Mouse (Mus musculus): ENCODE results near the gene Setdb2.
"Not testable (repeated sequence)": the region's sequence is repeated elsewhere in the genome, so short reads cannot be mapped to it uniquely, and the experiment has no call there.

Gene Setdb2

GRCm38 (mm10) chr14:59396999-59397398 lies 43.7 kb downstream of the Setdb2 start:
- peaks cover 37% of the 10 kb centered on the region for H3K36me3 ChIP-seq (ENCODE audit: insufficient read depth, low read length)
- no peaks in the 10 kb centered on the region for H3K9me3 ChIP-seq (ENCODE audit: low read length)
- no peaks in the 10 kb centered on the region for H3K27me3 ChIP-seq (ENCODE audit: insufficient read depth, low read length)
- no peak overlapping the region for H3K4me3 ChIP-seq (replicated peaks; ENCODE audit: low read length)
- TF ChIP-seq CTCF (conservative IDR thresholded peaks at IDR 0.05; ENCODE audit: low read length) (no peak), POU5F1 (IDR thresholded peaks at IDR 0.05; ENCODE audit: borderline replicate concordance, low read length) (no peak)
- H3K4me1 ChIP-seq (replicated peaks; ENCODE audit: low read depth, low read length), result no peaks in the 10 kb centered on the region

- no peaks in the 10 kb centered on the region for H3K4me1 ChIP-seq (replicated peaks; ENCODE audit: low read depth, low read length)
- H3K9me3 ChIP-seq (ENCODE audit: low read length), result no peaks in the 10 kb centered on the region
- peaks cover 25% of the 10 kb centered on the region for H3K36me3 ChIP-seq (ENCODE audit: insufficient read depth, low read length)
- H3K27me3 ChIP-seq (ENCODE audit: insufficient read depth, low read length), result no peaks in the 10 kb centered on the region
- TF ChIP-seq POU5F1 (IDR thresholded peaks at IDR 0.05; ENCODE audit: borderline replicate concordance, low read length) (no peak), NANOG (IDR thresholded peaks at IDR 0.05; ENCODE audit: borderline replicate concordance, low read length) (no peak), CTCF (conservative IDR thresholded peaks at IDR 0.05; ENCODE audit: low read length) (no peak)
- H3K4me3 ChIP-seq (replicated peaks; ENCODE audit: low read length), result no peak within 1 kb of the TSS
Measured at GRCm38 (mm10) chr14:59395281-59395680, 45.4 kb downstream of the Setdb2 start, which contains the start of gene Phf11c. TSS of gene Phf11c (minus strand) at chr14:59395381.

- not testable (repeated sequence) for H3K36me3 ChIP-seq (ENCODE audit: insufficient read depth, low read length); H3K4me3 ChIP-seq (replicated peaks; ENCODE audit: low read length); H3K27me3 ChIP-seq (ENCODE audit: insufficient read depth, low read length); H3K4me1 ChIP-seq (replicated peaks; ENCODE audit: low read depth, low read length); H3K9me3 ChIP-seq (ENCODE audit: low read length)
Measured at GRCm38 (mm10) chr14:59390181-59390580, 50.5 kb downstream of the Setdb2 start.

- no peak overlapping the region for H3K4me3 ChIP-seq (replicated peaks; ENCODE audit: low read length)
- H3K27me3 ChIP-seq (ENCODE audit: insufficient read depth, low read length), result no peaks in the 10 kb centered on the region
- no peaks in the 10 kb centered on the region; the same call in 1 of the 2 replicates for H3K9me3 ChIP-seq (ENCODE audit: low read length)
- no peak for TF ChIP-seq NANOG (IDR thresholded peaks at IDR 0.05; ENCODE audit: borderline replicate concordance, low read length)
- no peak for TF ChIP-seq POU5F1 (IDR thresholded peaks at IDR 0.05; ENCODE audit: borderline replicate concordance, low read length)
- no peak for TF ChIP-seq CTCF (conservative IDR thresholded peaks at IDR 0.05; ENCODE audit: low read length)
- peaks cover 3% of the 10 kb centered on the region; the same call in 1 of the 2 replicates for H3K36me3 ChIP-seq (ENCODE audit: insufficient read depth, low read length)
- H3K4me1 ChIP-seq (replicated peaks; ENCODE audit: low read depth, low read length), result no peaks in the 10 kb centered on the region
Measured at GRCm38 (mm10) chr14:59389532-59389931, 51.2 kb downstream of the Setdb2 start.

GRCm38 (mm10) chr14:59370348-59371068 lies 70.2 kb downstream of the Setdb2 start:
- peaks cover 49% of the 10 kb centered on the region for H3K4me1 ChIP-seq (replicated peaks; ENCODE audit: low read depth, low read length)
- H3K9me3 ChIP-seq (ENCODE audit: low read length), result peaks cover 35% of the 10 kb centered on the region
- H3K27me3 ChIP-seq (ENCODE audit: insufficient read depth, low read length), result no peaks in the 10 kb centered on the region

GRCm38 (mm10) chr14:59366386-59367105 lies 74.1 kb downstream of the Setdb2 start:
- peaks cover 57% of the 10 kb centered on the region for H3K4me1 ChIP-seq (replicated peaks; ENCODE audit: low read depth, low read length)
- H3K36me3 ChIP-seq (ENCODE audit: insufficient read depth, low read length), result peaks cover 48% of the 10 kb centered on the region
- no peaks in the 10 kb centered on the region for H3K27me3 ChIP-seq (ENCODE audit: insufficient read depth, low read length)
- H3K4me3 ChIP-seq (replicated peaks; ENCODE audit: low read length), result peak overlapping the region; percentile 46; the same call in 1 of the 2 replicates
- H3K9me3 ChIP-seq (ENCODE audit: low read length), result peaks cover 4% of the 10 kb centered on the region
- no peak for TF ChIP-seq CTCF (conservative IDR thresholded peaks at IDR 0.05; ENCODE audit: low read length)
- no peak for TF ChIP-seq NANOG (IDR thresholded peaks at IDR 0.05; ENCODE audit: borderline replicate concordance, low read length)
- TF ChIP-seq POU5F1 (IDR thresholded peaks at IDR 0.05; ENCODE audit: borderline replicate concordance, low read length), result no peak

More at GRCm38 (mm10) chr14:59370348-59371068, 70.2 kb downstream of the Setdb2 start:
- peak; percentile 80; the same call in 1 of the 2 replicates for TF ChIP-seq NANOG (IDR thresholded peaks at IDR 0.05; ENCODE audit: borderline replicate concordance, low read length)
- no peak for TF ChIP-seq POU5F1 (IDR thresholded peaks at IDR 0.05; ENCODE audit: borderline replicate concordance, low read length)
- H3K4me3 ChIP-seq (replicated peaks; ENCODE audit: low read length), result peak overlapping the region; percentile 78
- H3K36me3 ChIP-seq (ENCODE audit: insufficient read depth, low read length), result peaks cover 12% of the 10 kb centered on the region

GRCm38 (mm10) chr14:59365244-59365644 lies 75.4 kb downstream of the Setdb2 start, which contains the start of gene Phf11d:
TSS of gene Phf11d (minus strand) at chr14:59365470.
- Histone ChIP-seq H3K9me3 (ENCODE audit: low read length) (no peaks in the 10 kb centered on the region), H3K36me3 (ENCODE audit: insufficient read depth, low read length) (peaks cover 61% of the 10 kb centered on the region), H3K4me1 (replicated peaks; ENCODE audit: low read depth, low read length) (peaks cover 48% of the 10 kb centered on the region), H3K27me3 (ENCODE audit: insufficient read depth, low read length) (no peaks in the 10 kb centered on the region), H3K4me3 (replicated peaks; ENCODE audit: low read length) (peak within 1 kb of the TSS; percentile 23; the same call in 1 of the 2 replicates)
- TF ChIP-seq CTCF (conservative IDR thresholded peaks at IDR 0.05; ENCODE audit: low read length), result no peak

Data from E14TG2a.4 (cell line).